Mouse (Mus musculus) CH12.LX (cell line): ENCODE data around the gene Omg. TPM values are rescaled to one million over a fixed set of nuclear protein-coding genes. Genes with fewer than 3 reads are reported as not detected.

Source experiments
- DNase-seq: peaks from one replicate; pipeline ENCODE4 v3.0.0-alpha.2; 2013; ENCODE audit errors: extremely low read depth
- H3K27ac ChIP-seq: 2 replicates; pipeline ENCODE4 v1.5.1; 2012; ENCODE audit warnings: low read depth, mild to moderate bottlenecking, control low read depth, moderate library complexity; ENCODE audit not compliant: insufficient read depth
- H3K27me3 ChIP-seq: replicated peaks from 2 replicates; pipeline ENCODE3; 2012; ENCODE audit warnings: inconsistent platforms
- H3K36me3 ChIP-seq, 2 experiments: replicated peaks in 1 of 2; 2 replicates each; pipeline versions ENCODE3 to v1.6.1; 2012; ENCODE audit warnings: inconsistent platforms in 1 of 2, low read length in 1 of 2, mild to moderate bottlenecking in 1 of 2, mixed read lengths in 1 of 2, moderate library complexity in 1 of 2; ENCODE audit not compliant: control insufficient read depth in 1 of 2, insufficient read depth in 1 of 2
- H3K4me1 ChIP-seq, 2 experiments: 2 replicates each; pipeline ENCODE4 v1.6.1; 2012; ENCODE audit warnings: inconsistent platforms in 1 of 2, moderate library complexity in 1 of 2; ENCODE audit not compliant: insufficient read depth in 2 of 2, control insufficient read depth in 1 of 2
- H3K4me2 ChIP-seq: 2 replicates; pipeline ENCODE4 v1.6.1; 2012; ENCODE audit warnings: low read depth, mild to moderate bottlenecking, control low read depth; ENCODE audit not compliant: poor library complexity, insufficient read depth, severe bottlenecking
- H3K4me3 ChIP-seq, 3 experiments: fragments of 150-350 bp in 1 of 3; sonication (generic) in 1 of 3; replicated peaks in 1 of 3; 2 replicates each; pipeline versions ENCODE3 to v1.5.1; 2011 to 2012; ENCODE audit warnings: low read depth in 2 of 3, low read length in 2 of 3, mild to moderate bottlenecking in 2 of 3, moderate library complexity in 2 of 3, control low read depth in 1 of 3, improper control_type of control experiment in 1 of 3, inconsistent platforms in 1 of 3, mixed read lengths in 1 of 3; ENCODE audit not compliant: poor library complexity in 1 of 3
- H3K79me2 ChIP-seq: replicated peaks from 2 replicates; pipeline ENCODE4 v1.6.1; 2012; ENCODE audit warnings: mild to moderate bottlenecking, moderate library complexity; ENCODE audit not compliant: control insufficient read depth, poor library complexity, insufficient read depth, severe bottlenecking; ENCODE audit errors: extremely low read depth
- H3K9ac ChIP-seq: 2 replicates; pipeline ENCODE4 v1.6.1; 2012; ENCODE audit warnings: low read depth, mild to moderate bottlenecking, control low read depth, moderate library complexity; ENCODE audit not compliant: insufficient read depth
- H3K9me3 ChIP-seq: replicated peaks from 2 replicates; pipeline ENCODE3; 2012; ENCODE audit warnings: low read length, inconsistent platforms, mixed read lengths
- BHLHE40 ChIP-seq: IDR thresholded peaks from 2 replicates; pipeline ENCODE4 v1.6.1; 2011; ENCODE audit warnings: mild to moderate bottlenecking, low read depth, low read length, improper control_type of control experiment
- CHD1 ChIP-seq: IDR thresholded peaks from 2 replicates; pipeline ENCODE4 v1.6.1; 2012; ENCODE audit warnings: low read depth, low read length, improper control_type of control experiment, inconsistent platforms
- CHD2 ChIP-seq: IDR thresholded peaks from 2 replicates; pipeline ENCODE4 v1.6.1; 2011; ENCODE audit warnings: low read length, improper control_type of control experiment
- CTCF ChIP-seq, 2 experiments: IDR thresholded peaks in 1 of 2; conservative IDR thresholded peaks in 1 of 2; 2 replicates each; pipeline ENCODE4 v1.5.1; 2011 to 2012; ENCODE audit warnings: low read depth in 2 of 2, low read length in 2 of 2, improper control_type of control experiment in 1 of 2, inconsistent platforms in 1 of 2, mild to moderate bottlenecking in 1 of 2, moderate library complexity in 1 of 2
- ELF1 ChIP-seq: IDR thresholded peaks from 2 replicates; pipeline ENCODE4 v1.6.1; 2014; ENCODE audit warnings: low read depth, mild to moderate bottlenecking, inconsistent platforms, low read length, improper control_type of control experiment
- EP300 ChIP-seq: IDR thresholded peaks from 2 replicates; pipeline ENCODE4 v1.6.1; 2011; ENCODE audit warnings: low read length, improper control_type of control experiment
- ETS1 ChIP-seq: conservative IDR thresholded peaks from 2 replicates; pipeline ENCODE4 v1.6.1; 2012; ENCODE audit warnings: low read depth, mild to moderate bottlenecking, inconsistent platforms, low read length, improper control_type of control experiment, moderate library complexity
- GABPA ChIP-seq: IDR thresholded peaks from 2 replicates; pipeline ENCODE4 v1.6.1; 2012; ENCODE audit warnings: low read depth, low read length, improper control_type of control experiment, inconsistent platforms; ENCODE audit not compliant: insufficient replicate concordance
- JUN ChIP-seq: IDR thresholded peaks from 2 replicates; pipeline ENCODE4 v1.6.1; 2011; ENCODE audit warnings: low read depth, mild to moderate bottlenecking, low read length, improper control_type of control experiment, moderate library complexity; ENCODE audit not compliant: insufficient read depth
- JUND ChIP-seq: conservative IDR thresholded peaks from 2 replicates; pipeline ENCODE4 v1.6.1; 2011; ENCODE audit warnings: low read depth, low read length, improper control_type of control experiment
- MAFK ChIP-seq: IDR thresholded peaks from 2 replicates; pipeline ENCODE4 v1.6.1; 2011; ENCODE audit warnings: low read length, improper control_type of control experiment; ENCODE audit not compliant: insufficient replicate concordance
- MAZ ChIP-seq: IDR thresholded peaks from 2 replicates; pipeline ENCODE4 v1.6.1; 2012; ENCODE audit warnings: low read depth, mild to moderate bottlenecking, inconsistent platforms, low read length, improper control_type of control experiment, moderate library complexity
- MEF2A ChIP-seq: IDR thresholded peaks from 2 replicates; pipeline ENCODE4 v1.6.1; 2014; ENCODE audit warnings: low read depth, mild to moderate bottlenecking, inconsistent platforms, low read length, improper control_type of control experiment, borderline replicate concordance
- MXI1 ChIP-seq: IDR thresholded peaks from 2 replicates; pipeline ENCODE4 v1.6.1; 2011; ENCODE audit warnings: mild to moderate bottlenecking, low read depth, low read length, improper control_type of control experiment
- MYC ChIP-seq: IDR thresholded peaks from 2 replicates; pipeline ENCODE4 v1.6.1; 2011; ENCODE audit warnings: low read depth, mild to moderate bottlenecking, improper control_type of control experiment, low read length
- NELFE ChIP-seq: IDR thresholded peaks from 2 replicates; pipeline ENCODE4 v1.6.1; 2011; ENCODE audit warnings: low read depth, low read length, improper control_type of control experiment
- NRF1 ChIP-seq: IDR thresholded peaks from 2 replicates; pipeline ENCODE4 v1.6.1; 2014; ENCODE audit warnings: low read depth, mild to moderate bottlenecking, inconsistent platforms, low read length, improper control_type of control experiment, moderate library complexity
- PAX5 ChIP-seq: IDR thresholded peaks from 2 replicates; pipeline ENCODE4 v1.6.1; 2012; ENCODE audit warnings: low read length, inconsistent platforms, mixed read lengths
- POLR2AphosphoS2 ChIP-seq: IDR thresholded peaks from 2 replicates; pipeline ENCODE4 v1.6.1; 2011; ENCODE audit warnings: low read depth, low read length, improper control_type of control experiment
- RAD21 ChIP-seq: IDR thresholded peaks from 2 replicates; pipeline ENCODE4 v1.6.1; 2011; ENCODE audit warnings: low read depth, mild to moderate bottlenecking, low read length, improper control_type of control experiment, moderate library complexity
- RCOR1 ChIP-seq: conservative IDR thresholded peaks from 2 replicates; pipeline ENCODE4 v1.6.1; 2012; ENCODE audit warnings: low read depth, mild to moderate bottlenecking, inconsistent platforms, low read length, improper control_type of control experiment
- SIN3A ChIP-seq: IDR thresholded peaks from 2 replicates; pipeline ENCODE4 v1.6.1; 2012; ENCODE audit warnings: low read length, improper control_type of control experiment, inconsistent platforms
- UBTF ChIP-seq: IDR thresholded peaks from 2 replicates; pipeline ENCODE4 v1.6.1; 2012; ENCODE audit warnings: low read depth, mild to moderate bottlenecking, inconsistent platforms, low read length, improper control_type of control experiment, moderate library complexity
- USF2 ChIP-seq: conservative IDR thresholded peaks from 2 replicates; pipeline ENCODE4 v1.6.1; 2011; ENCODE audit warnings: low read depth, low read length, improper control_type of control experiment
- ZC3H11A ChIP-seq: IDR thresholded peaks from 2 replicates; pipeline ENCODE4 v1.6.1; 2012; ENCODE audit warnings: low read depth, mild to moderate bottlenecking, inconsistent platforms, low read length, improper control_type of control experiment
- ZKSCAN1 ChIP-seq: IDR thresholded peaks from 2 replicates; pipeline ENCODE4 v1.6.1; 2012; ENCODE audit warnings: low read depth, inconsistent platforms, low read length, improper control_type of control experiment, borderline replicate concordance
- ZMIZ1 ChIP-seq: IDR thresholded peaks from 2 replicates; pipeline ENCODE4 v1.6.1; 2012; ENCODE audit warnings: low read depth, mild to moderate bottlenecking, inconsistent platforms, low read length, improper control_type of control experiment
- ZNF384 ChIP-seq: IDR thresholded peaks from 2 replicates; pipeline ENCODE4 v1.6.1; 2012; ENCODE audit warnings: low read depth, low read length, improper control_type of control experiment, inconsistent platforms
- dilution Hi-C: fragments of 300-500 bp; cut with MboI; formaldehyde crosslinking; loops from 2 replicates; pipeline ENCODE4 v1.14.3; 2020; ENCODE audit warnings: low sequenced_read_pairs; ENCODE audit not compliant: extremely low pct_unique_long_range_greater_than_20kb, extremely low pct_ligation_motif_present
- in situ Hi-C: fragments of 300-500 bp; cut with MboI; formaldehyde crosslinking; loops from 3 replicates; pipeline ENCODE4 v1.14.3; 2019; ENCODE audit warnings: low sequenced_read_pairs, low pct_ligation_motif_present, low pct_unique_long_range_greater_than_20kb, mixed read lengths
- polyA plus RNA-seq: library from polyadenylated mRNA; unstranded; fragments of >175 nt; gene quantifications from 2 replicates; pipeline ENCODE4 v1.2.1, GENCODE M21; 2012; ENCODE audit warnings: low read depth; ENCODE audit not compliant: insufficient read length
- total RNA-seq, 2 experiments: library from RNA; depleted of rRNA; stranded (reverse); fragments of 300-350 nt in 1 of 2; fragments of >200 nt in 1 of 2; gene quantifications; 2 replicates each; pipeline ENCODE4 v1.2.3; 2012 to 2014

The Omg gene
- total and polyA plus RNA-seq, 3 experiments, result 0.09 to 0.17 (median 0.13) TPM

GRCm38 (mm10) chr11:79457928-79458327 lies 46.0 kb downstream of the Omg start:
- H3K36me3 ChIP-seq, result peaks cover 18 to 59% of the 10 kb centered on the region in 2 experiments
- TF ChIP-seq RAD21 (no peak), USF2 (no peak), POLR2AphosphoS2 (no peak), UBTF (no peak), BHLHE40 (no peak), MYC (no peak), PAX5 (no peak), JUN (no peak), RCOR1 (no peak), EP300 (no peak), GABPA (no peak), NRF1 (no peak), CHD1 (no peak), CHD2 (no peak), ZC3H11A (no peak), CTCF (conservative IDR thresholded peaks at IDR 0.05 in 1 of 2, IDR thresholded peaks at IDR 0.05 in 1 of 2; ENCODE audit: low read depth in 2 of 2, low read length in 2 of 2) (no peak), JUND (no peak), MXI1 (no peak), NELFE (no peak)

GRCm38 (mm10) chr11:79452966-79453365 lies 50.9 kb downstream of the Omg start:
- H3K27ac ChIP-seq, result no peak overlapping the region
- H3K36me3 ChIP-seq, result peaks cover 17 to 58% of the 10 kb centered on the region in 2 experiments
- H3K4me1 ChIP-seq, result peaks cover 0 to 11% of the 10 kb centered on the region in 2 experiments; a peak in 2 of 4 replicates
- no peak overlapping the region for H3K9ac ChIP-seq
- DNase-seq, result no peak
- no peaks in the 10 kb centered on the region for H3K27me3 ChIP-seq
- H3K4me3 ChIP-seq, result no peak overlapping the region
- dilution Hi-C loops, result no loop called here
- no peaks in the 10 kb centered on the region for H3K79me2 ChIP-seq
- in situ Hi-C loops, result no loop called here
- TF ChIP-seq USF2 (no peak), ZMIZ1 (no peak), ZKSCAN1 (no peak), ZNF384 (no peak), BHLHE40 (no peak), MEF2A (no peak), JUN (no peak), MAZ (no peak), CHD1 (no peak), MAFK (no peak), ETS1 (no peak), PAX5 (no peak), ELF1 (no peak), SIN3A (no peak), RCOR1 (no peak)
- H3K4me2 ChIP-seq, result no peak overlapping the region
- no peaks in the 10 kb centered on the region for H3K9me3 ChIP-seq

More at GRCm38 (mm10) chr11:79457928-79458327, 46.0 kb downstream of the Omg start:
- in situ Hi-C loops, result no loop called here
- H3K4me3 ChIP-seq, result no peak overlapping the region
- H3K27ac ChIP-seq, result no peak overlapping the region
- dilution Hi-C loops, result no loop called here
- H3K27me3 ChIP-seq, result no peaks in the 10 kb centered on the region
- no peaks in the 10 kb centered on the region for H3K79me2 ChIP-seq
- H3K9me3 ChIP-seq, result no peaks in the 10 kb centered on the region
- peaks cover 0 to 8% of the 10 kb centered on the region in 2 experiments; a peak in 1 of 4 replicates for H3K4me1 ChIP-seq
- no peak for DNase-seq
- H3K9ac ChIP-seq, result no peak overlapping the region
- no peak overlapping the region for H3K4me2 ChIP-seq
